Mouse (Mus musculus) MN1 (cell line): Measurements from ENCODE around the gene Rabac1.
A peak's percentile ranks its signal among the peaks of the same experiment; 100 is the strongest.

ENCODE experiments used
- DNase-seq: peaks from one replicate; pipeline ENCODE4 v3.0.0-alpha.2; 2016; ENCODE audit warnings: low spot score

Rabac1 gene

DNA sequence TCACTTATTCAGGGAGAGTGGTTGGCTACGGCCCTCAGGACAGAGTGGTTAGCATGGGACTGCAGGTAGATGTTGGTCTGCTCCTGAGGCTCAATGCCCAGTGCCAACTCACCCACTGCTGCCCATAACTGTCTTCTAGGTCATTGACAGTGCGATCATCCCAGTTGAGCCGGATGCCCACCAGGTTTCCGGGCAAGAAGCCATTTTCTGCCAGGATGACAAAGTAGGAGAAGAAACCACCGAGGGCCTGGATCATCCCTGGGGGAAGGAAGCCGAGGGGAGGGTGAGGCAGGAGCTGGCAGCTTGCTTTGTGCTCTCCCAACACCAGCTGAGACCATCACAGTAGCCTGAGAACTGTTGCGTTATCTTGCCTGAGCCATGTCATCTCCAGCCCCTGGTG, 7.9 kb upstream of the Rabac1 start:
- DNase-seq, result no peak

DNA sequence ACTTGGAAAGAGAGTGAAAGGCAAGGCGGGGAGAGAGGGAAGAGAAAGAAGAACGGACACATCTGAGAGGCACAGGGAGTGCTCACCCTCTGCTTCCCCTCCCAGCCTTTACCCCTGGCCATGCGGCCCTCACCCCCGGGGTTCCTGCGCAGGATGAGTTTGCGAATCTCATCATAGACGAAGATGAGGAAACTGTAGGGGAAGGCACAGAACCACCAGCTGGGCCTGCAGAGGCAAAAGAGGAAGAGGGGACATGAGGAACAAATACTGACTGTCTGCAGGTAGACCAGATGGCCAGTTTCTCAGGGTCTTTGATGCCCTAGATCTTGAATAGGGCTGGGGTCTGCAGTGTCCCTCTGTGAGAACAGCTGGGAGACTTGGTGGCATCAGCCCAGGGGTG, 6.2 kb upstream of the Rabac1 start:
- no peak for DNase-seq

DNA sequence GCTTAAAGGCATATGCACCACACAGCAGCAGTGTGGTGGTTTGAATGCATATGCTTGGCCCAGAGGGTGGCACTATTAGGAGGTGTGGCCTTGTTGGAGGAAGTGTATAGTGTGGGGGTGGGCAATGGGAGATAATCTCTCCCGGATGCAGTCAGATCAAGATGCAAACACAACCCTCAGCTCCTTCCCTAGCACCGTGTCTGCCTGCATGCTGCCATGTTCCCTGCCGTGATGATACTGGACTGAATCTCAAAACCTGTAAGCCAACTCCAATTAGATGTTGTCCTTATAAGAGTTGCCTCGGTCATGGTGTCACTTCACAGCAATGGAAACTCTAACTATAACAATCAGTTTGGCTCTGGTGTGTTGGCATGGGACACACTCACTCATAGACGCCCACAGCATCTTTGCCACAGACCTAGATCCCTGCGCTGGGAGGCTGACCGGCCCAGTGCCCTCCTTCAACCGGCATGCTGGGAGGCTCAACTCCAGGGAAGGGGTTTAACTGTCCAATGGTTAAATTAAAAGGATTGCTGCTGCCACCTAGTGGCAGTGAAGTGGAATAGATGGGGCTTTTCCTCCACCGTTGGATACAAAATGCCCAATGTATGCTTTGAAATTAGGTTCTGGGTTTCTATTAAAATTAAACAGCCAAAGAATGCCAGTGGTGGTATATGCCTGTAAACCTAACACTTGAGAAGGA, 2.5 kb upstream of the Rabac1 start:
- DNase-seq, result peak; percentile 75

DNA sequence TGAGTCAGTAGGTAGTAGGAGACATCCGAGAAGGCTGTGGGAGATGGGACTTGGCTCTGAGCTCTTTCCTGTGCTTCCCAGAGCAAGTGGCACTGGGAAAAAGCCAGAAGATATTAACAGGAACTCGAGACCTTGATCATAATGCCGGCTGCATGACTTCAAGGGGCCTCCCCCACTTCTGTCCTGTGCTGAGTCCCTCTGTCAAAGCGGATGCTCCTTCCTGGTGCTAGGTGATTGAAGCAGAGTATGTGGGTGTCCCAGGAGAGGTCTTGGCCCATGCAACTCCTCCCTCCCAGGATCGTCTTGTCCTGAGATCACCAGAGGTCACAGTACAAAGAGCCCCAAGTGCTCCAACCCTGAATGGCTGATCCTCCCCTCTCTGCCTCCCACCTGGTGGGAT, 1.3 kb upstream of the Rabac1 start:
- no peak for DNase-seq

DNA sequence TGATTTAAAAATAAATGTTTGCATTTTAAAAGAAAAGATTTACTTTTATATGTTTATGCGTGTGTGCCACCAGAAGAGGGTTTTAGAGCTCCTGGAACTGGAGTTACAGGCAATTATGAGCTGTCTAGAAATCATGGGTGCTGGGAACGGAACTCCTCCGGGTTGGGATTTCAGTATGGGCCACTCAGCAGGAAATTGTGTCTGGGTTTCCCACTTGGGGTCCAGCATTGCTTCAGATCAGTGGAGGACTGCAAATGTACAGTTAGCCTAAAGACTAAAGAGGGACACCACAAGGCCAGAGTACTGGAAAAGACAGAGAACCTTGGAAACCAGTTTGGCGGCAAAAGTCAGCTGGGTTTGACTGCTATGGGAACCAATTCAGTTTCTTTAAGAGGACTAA, 654 bp upstream of the Rabac1 start:
- DNase-seq, result no peak

DNA sequence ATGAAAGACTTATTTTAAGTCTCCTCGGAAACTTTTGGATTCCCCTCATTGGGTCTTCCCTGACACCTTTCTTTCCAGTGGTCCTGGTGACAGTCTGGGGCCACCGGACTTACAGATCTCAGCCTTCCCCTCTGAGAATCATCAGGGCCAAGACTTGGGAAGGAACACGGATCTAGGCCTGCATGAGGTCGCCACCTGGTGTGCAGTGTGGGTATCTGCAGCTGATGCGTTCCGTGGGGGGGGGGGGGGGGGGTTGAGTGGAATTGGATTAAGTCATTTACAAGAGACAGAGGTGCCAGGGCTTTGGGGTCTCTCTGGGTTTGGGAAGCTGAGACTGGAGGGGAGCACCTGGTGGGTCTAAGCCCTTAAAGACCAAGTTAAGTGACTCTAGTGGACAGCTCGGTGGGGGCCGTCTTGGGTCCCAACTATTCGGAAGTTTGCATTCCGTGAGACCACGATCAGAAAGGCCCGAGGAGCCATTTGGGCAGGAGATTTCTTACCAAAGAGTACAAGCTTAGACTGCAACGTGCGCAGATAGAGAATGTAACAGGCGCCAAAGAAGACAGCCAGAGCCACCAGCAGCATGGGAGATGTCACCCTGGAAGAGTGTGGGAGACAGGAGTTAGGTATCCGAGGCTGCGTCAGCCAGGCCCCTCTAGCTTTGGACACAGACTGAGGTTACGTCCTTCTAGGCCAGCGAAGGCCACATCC, 1.1 kb downstream of the Rabac1 start:
- peak; percentile 57 for DNase-seq

DNA sequence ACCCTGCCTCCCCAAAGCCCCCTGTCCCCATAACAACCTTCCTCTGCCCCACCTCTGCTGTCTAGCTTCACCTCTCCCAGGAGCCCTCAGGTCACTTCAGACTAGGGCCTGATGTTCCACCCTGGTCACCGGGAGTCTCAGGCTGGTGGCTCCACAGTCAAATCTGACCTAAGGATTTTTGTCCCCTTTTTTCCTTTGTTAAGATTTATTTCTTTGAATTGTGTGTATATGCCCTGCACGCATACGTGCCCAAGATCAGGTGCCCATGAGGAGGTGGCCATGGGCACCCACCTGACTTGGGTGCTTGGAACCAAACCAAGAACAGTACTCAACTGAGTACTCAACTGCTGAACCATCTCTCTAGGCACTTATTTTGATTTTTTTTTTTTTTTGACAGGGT, 2.2 kb downstream of the Rabac1 start:
- no peak for DNase-seq

DNA sequence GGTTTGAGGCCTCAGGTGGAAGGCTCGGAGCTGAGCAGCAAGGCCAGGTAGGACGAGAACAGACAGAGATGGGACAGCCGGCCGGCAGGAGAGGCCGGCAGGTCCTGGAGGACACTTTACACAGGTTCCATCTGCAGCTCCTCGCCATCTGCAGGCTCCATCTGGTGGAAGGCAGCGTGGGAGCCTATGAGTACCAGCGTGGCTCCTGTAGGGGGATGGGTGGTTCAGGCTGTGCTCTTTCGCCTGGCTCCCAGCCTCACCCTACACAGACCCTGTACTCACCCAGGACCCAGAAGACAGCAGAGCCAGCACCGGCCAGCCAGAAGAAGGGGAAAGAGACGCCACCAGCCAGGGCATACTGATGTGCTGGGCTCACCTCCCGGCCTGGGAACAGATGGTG, 2.7 kb downstream of the Rabac1 start:
- DNase-seq, result no peak

DNA sequence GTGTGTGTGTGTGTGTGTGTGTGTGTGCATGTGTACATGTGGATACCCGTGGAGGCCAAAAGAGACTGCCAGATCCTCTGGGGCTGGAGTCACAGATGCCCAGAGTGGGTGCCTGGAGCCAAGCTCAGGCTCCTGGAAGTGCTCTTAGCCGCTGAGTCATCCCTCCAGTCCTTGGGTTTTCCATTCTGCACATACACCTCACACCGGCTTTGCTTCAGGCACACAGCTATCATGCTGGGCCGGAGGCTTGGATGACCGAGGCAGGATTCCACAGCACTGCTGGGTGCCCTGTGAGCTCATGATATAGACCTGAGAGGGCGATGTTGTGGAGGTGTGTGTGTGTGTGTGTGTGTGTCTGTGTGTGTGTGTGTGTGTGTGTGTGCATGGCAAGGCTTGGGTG, 4.1 kb downstream of the Rabac1 start:
- DNase-seq, result peak; percentile 62

DNA sequence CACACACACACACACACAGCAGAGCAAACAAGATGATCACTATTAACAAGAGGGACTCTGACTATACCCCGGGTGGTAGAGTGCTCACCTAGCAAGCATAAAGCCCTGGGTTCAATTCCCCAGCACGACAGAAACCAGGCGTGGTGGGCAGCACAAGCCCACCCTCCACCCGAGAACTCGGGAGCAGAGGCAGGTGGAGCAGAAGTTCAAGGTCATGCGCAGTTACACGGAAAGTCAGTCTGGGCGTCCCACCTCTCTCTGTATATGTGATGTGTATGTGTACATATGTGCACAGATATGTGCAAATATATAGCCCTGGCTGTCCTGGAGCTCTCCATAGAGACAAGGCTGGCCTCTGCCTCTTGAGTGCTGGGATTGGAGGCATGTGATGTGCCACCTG, 4.6 kb downstream of the Rabac1 start:
- no peak for DNase-seq

DNA sequence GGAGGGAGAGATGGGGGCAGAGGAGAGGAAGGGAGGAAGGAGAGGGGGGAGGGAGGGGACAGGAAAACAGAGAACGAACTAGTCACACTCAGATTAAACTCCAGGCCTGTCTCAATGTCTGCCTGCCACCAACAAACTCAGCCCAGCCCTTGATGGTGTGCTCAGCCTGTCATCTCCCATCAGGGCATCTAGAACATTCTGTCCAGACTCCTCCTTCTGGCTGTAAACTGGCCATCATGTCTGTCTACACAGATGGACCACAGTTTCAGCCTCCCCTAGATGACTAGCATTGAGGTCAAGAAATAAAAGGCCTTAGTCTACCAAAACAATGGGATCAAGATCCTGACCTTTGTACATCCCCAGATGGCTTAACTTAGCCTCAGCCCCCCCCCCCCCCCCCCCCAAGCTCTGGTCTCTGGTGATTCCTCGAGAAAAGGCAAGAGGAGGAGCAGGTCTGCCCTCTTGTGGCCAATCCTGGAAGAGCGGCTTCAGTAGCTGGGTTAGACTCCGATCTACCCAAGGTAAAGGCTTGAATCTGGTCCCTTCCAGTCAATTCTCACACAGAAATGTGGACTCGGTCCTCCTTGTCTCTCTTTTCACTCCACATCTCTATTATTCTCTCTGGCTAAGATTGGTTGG, 7.5 kb downstream of the Rabac1 start:
- DNase-seq, result peak; percentile 87

DNA sequence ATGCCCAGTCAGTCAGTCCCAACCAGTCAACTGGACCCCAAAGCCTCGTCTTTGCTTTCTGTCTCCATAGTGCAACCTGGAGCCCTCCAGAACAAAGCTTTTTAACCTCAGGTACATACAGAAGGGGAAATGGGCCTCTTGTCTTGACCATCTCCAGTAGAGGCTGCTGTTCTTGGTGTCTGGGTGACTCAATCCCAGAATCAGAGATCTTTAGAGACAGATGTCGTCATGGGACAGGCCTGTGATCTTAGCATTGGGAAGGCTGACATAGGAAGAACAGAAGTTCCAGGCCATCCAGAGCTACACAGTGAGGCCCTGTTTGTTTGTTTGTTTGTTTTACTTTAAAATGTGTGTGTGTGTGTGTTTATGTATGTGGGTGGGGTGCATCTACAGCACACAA, 8.3 kb downstream of the Rabac1 start:
- DNase-seq, result no peak

DNA sequence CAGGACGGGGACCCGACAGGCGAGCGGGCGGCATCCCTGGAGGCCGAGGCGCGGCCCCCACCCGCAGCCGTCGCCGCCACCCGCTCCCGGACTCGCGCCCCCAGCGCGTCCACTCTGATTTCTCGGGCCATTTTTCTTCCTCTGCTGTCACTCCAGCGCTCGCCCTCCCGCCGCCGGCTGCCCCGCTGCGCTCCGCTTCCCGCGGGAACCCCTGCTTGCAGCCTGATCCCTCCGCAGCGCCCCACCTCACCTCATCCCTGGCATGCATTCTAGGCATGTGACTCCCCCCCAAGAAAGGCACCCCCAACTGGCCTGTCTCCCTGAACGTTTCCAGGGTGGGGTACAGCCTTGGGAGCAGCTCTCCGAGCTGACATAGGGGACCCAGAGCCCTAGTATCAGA, 17.3 kb downstream of the Rabac1 start:
- no peak for DNase-seq

DNA sequence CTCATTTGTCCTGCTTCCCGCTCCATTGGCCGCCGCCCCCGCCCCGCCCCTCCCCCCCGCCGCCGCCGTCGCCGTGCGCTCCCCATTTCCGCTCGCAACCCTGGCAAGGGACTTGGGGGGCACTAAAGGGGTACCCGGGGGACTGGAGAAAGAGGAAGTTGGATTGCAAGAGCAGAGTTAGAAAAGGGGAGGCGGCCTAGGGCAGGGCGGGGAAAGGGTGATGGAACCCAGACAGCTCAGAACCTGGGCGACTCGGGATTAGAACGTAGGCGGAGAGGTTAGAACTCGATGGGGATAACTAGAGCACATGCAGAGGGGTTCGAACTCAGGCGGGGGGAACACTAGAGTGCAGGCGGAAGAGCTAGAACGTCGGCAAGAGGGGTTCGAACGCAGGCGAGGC, 18.1 kb downstream of the Rabac1 start:
- peak; percentile 29 for DNase-seq

DNA sequence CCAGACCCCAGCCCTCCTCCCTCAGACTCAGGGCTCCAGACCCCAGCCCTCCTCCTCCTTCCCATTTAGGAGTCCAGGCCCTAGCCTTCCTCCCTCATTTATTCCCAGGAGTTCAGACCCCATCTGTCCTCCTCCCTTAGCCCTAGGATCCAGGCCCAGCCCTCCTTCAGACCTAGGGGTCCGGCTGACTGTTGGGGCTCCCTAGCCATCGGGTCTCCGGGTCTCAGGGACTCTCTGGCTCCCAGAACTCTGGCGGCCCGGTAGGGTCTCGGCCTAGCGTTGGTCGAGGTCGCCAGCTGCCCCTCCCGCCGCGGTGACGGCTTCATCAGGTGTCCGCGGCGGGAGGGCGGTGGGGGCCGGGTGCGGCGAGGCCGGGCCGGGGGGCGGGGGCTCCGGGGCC, 18.6 kb downstream of the Rabac1 start:
- DNase-seq, result no peak

DNA sequence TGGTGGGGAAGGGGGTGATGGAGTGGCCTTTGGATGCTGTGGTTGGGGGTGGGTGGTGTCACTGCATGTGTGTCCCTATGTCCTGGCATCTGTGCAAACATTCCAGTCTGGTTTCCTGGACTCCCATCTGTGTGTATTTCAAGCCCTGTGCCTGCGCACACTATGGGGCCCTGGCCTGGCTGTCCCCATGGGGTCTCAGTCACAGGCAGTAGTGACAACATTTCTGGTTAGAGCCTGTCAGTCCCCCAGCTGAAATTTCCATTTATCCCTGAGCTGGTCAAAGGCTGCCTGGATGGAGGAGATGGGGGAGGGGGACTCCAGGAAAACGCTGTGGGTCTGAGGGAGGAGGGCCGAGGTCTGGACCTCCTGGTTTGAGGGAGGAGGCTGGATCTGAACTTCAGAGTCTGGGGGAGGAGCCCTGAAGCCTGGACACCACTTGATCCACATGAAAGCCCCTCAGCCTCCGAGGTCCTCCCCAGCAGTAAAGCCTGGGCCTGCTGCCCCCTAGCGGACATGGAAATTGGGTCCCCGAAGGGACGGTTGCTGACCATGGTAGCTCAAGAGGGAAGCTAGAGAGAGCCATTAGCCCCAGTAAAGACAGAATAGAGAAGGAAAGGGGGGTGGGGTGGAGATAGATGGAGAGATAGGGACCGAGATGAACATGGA, 22.5 kb downstream of the Rabac1 start:
- peak; percentile 79 for DNase-seq

DNA sequence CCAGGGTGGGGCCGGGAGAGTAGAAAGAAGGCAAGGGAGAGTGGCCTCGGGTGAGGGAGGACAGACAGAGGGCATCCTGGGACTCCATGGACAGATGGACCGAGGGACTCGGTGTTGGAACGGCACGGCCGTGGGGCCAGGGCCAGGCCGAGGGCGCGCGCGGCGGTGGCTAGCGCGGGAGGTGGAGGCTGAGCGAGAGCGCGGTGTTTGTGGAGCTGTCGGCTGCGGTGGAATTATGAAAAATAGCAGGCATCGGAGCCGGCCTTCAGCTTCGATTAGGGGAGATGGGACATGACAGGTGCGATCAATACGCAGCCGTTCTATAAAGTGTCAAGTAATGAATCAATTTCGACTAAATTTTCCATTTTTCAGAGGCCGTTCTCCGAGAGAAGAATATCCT, 23.8 kb downstream of the Rabac1 start:
- peak; percentile 21 for DNase-seq

DNA sequence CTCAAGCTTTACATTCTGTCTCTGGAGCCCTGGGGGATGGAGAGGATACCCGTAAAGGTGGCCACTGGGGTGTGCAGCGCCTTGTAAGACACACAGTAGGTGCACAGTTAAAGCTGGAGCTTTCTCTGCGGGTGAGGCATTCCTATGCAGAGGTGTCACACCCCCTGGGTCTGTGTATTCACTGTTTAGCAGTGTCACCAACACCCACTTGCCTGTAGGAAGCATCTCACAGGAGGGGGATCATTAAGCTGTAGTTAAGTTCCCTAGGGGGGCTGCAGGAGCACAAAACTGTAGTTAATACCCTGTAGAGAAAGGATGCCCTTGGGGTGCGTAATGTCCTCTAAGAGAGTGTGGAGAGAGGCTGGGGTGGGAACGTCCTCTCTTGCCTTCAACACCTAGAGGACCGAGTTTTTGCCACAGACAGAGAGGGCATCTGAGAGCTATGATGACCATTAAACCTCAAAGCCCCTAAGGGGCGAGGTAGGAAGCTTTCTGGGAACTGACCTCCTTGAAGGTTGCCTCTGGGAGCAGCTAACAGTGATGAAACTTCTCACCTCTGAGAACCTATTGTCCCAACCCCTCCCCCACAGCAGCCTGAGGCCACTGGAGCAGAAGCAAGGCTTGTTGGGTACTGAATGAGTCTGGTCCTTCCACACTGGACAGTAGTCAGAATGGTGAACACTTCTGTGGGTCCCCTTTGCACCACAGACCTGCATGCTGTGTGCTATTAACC, 25.1 kb downstream of the Rabac1 start:
- no peak for DNase-seq

DNA sequence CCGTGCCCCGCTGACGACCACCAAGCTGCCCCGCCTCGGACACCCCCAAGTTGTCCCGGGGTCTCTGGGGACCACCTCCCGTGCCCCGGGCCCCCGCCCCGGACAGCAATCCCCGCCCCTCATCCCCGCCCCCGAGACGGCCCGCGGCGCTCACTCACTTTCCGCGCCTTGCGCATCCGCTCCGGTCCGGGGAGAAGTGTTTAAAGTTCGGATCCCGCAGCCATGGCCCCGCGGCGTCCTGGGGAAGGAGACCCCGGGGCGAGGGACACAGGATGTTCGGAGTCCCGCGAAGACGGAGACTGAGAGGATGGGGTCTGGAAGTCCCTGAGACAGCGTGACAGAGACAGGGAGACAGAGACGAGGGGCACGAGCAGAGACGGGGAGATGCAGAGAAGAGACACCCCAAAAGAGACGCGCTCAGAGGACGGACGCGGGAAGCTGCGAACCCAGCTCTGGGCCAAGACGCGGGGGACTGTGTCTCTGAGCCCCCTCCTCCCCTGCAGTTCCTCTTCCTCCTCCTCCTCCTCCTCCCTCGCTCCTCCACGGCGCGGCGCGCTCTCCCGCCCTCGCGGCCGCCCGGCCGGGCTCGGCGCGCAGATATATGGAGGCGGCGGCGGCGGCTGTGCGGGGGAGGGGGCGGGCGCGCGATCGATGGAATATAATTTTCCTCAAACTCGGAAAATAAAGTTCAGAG, 28.1 kb downstream of the Rabac1 start, which contains the start of gene Gm4881:
Gm4881 (minus strand) TSS at position 238 of the 694 bp plus-strand sequence.
- DNase-seq, result no peak

DNA sequence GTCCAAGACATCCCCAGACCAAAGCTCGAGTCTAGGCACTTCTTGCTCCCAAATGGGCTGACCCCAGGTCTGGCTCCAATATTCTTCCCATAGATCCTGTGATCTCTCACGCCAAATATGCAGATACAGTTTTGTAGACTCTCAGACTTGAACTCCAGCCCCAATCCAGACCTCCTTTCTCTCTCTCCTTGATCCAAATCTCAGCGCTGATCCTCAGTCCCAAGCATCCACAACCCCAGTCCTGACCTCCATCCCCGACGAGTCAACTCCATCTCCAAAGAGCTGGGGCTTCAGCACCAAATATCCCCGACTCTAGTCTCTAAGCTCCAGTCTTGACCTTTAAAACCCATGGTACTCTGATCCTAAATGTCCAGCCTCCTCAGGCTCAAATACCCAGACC, 28.9 kb downstream of the Rabac1 start:
- DNase-seq, result no peak

DNA sequence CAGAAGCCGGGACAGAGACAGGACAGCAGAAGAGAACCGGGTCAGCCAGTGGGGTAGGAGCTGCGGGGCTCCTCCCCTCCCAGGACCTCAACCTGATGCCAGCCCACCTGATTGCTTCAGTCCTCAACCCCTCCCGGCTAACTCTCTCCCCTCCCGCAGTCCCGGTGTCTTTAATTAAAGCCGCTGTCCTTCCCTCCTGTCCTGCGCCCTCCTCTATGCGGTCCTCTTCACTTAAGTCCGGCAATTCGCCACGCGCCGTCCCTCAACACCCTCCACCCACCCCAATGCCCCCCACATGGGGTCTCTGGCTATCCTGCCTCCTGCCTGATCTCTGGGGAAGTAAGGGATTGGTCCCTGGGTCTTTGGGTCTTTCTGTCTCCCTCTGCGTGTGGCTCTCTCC, 40.9 kb downstream of the Rabac1 start:
- no peak for DNase-seq

DNA sequence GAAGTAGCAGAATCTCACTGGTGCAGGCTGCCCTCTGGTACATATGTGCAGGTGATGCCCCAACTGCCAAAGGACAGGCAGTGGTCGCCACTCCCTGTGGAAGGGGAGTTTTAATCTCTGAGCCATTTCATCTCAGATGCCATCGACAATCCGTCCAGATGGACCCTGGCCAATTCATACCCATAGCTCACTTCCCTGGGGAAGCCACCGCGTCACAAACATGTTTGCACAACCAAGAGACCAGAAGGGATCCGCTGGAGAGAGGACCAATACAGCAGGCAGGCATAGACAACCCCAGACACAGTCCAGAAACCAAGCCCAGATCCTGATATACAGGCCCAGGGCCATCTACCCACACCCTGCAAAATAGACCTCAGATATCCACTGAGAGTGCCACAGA, 42.1 kb downstream of the Rabac1 start:
- no peak for DNase-seq
